Mouse (Mus musculus) adrenal gland, adult 2 months (tissue): ENCODE measurements around the gene Hoxc6. TPM values are rescaled to one million over a fixed set of nuclear protein-coding genes. Genes with fewer than 3 reads are reported as not detected.

ENCODE experiments used
- DNase-seq: peaks from one replicate; pipeline ENCODE4 v3.0.0; 2021
- long read RNA-seq: library from polyadenylated mRNA; stranded (forward); transcript quantifications from one replicate; pipeline ENCODE4 v2.0.0, GENCODE M21; 2021
- polyA plus RNA-seq: library from polyadenylated mRNA; depleted of rRNA; stranded (reverse); fragments of >200 nt; gene quantifications from 2 replicates; pipeline ENCODE4 v1.2.3, GENCODE M21; 2012; rRNA removed
- total RNA-seq, 2 experiments: library from RNA; stranded (reverse); gene quantifications; 2 replicates each; pipeline ENCODE4 v1.2.3; 2021

The Hoxc6 gene
- 10 to 100 TPM; 52.2 to 60.3 TPM for total RNA-seq
- polyA plus RNA-seq, result 41.6 and 58.1 TPM in 2 replicates
- long read RNA-seq, partial matches to known transcripts, result 2 of 7 reads
- long read RNA-seq, other reads (novel, unspliced or antisense), result 3 of 7 reads

DNA sequence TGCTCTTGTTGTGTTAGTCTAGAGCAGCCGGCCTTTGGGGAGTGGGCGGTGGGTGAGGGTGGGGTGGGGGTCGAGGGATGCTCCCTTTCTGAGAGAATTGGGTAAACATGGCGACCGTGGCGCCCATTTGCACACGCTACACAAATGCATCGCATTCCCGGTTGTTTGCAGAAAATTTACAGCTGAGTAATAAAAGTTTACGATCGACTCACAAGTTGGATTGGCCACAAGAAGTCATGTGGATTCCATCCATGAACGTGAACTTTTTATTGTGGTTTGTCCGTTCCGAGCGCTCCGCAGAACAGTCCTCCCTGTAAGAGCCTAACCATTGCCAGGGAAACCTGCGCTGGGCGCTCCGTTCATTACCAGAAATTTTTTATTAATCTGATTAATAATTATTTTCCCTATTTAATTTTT is at the start of gene Hoxc6:
TSS of gene Hoxc6 (plus strand) at position 319 of the 417 bp plus-strand sequence.
- peak; percentile 67 for DNase-seq

DNA sequence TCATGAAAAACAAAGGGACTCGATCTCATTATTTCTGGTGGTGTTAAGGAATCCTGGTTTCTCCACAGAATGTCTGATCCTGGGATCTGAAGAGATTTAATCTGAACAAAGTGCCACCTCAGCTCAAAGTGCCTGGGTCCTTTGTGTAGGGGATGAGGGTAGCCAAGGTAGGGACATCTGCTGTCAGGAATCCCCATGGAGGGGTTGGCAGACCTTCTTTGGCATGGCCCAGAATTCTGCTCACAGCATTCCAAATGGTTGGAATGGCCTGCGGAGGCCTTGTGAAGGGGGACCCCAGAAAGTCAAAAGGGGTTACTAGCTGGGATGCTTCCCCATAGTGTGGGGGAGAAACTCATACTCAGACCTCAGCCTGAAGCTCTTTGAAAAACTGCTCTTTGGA is 49.2 kb upstream of the Hoxc6 start:
- DNase-seq, result no peak

DNA sequence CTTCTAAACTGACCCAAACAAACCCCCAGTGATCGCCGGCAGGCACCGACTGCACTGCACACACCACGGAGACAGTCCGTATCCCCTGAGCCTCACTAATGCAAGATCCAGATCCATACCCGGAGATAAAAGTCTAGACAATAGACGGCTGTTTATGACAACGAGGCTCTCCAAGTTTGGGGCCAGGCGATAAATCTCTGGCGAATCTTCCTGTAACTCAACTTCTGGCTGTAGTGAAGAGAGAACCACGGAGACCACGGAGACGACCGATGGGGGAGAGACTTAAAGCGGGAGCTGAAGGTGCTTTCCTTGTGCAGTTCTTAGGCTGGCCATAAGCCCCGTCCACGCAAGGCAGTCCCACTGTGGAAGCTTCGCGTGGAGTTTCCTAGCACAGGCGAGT is 48.4 kb upstream of the Hoxc6 start:
- DNase-seq, result no peak

DNA sequence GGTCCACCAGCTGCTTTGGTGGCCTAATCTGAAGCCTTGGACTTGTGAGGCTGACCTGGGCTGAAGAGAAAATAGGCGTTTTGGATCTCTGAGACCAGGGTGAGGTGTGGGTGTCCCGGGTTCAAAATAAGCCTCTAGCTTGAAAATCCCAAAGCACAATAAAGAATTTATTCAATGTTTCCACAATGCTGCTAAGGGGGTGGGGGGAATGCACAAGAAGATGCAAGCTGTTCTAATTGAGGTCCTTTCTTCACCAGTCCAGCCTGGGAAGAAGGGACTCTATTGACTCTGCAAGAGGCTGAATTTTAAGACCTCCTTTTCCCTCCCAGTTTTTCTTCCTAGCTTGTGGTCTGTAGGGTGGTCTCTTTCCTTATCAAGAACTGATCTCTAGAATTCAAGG is 47.2 kb upstream of the Hoxc6 start:
- DNase-seq, result no peak

DNA sequence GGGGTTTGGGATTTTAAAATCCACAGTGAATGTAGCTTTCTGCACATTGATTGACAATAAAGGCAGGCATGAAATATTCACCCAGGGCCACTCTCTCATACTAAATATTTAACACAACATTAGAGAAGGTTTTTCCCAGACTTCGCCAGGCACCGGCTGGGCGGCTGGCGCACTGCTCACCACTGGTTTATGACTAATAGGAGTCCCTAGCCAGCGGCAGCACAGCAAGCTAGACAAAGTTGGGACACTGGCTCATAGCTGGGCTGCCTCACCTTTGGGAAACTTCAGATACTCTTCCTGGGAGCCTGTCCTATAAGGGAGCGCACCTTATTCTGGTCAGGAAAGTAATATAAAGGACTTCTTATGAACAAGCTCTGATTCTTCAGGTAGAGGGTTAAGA is 44.5 kb upstream of the Hoxc6 start:
- DNase-seq, result no peak

DNA sequence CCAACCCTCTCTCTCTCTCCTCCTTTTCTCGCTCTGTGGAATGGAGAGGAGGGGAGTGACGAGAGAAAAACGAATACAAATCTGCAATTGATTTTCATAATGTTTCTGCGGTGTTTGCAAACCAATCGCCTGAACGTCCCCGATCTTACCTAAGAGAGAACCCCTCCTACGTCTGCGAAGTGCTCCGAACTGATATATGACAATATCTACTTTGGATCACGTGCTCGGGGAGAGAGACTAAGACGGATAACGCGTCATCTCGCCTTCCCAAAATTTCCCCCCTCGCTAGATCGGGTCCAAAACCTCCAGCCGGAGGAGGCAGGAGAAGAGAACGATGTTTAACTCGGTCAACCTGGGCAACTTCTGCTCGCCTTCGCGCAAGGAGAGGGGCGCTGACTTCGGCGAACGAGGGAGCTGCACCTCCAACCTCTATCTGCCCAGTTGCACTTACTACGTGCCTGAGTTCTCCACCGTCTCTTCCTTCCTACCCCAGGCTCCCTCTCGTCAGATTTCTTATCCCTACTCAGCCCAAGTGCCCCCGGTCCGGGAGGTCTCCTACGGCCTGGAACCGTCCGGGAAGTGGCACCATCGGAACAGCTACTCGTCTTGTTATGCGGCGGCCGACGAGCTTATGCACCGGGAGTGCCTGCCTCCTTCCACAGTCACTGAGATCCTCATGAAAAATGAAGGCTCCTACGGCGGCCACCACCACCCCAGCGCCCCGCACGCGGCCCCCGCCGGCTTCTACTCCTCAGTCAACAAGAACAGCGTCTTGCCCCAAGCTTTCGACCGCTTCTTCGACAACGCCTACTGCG is 43.7 kb upstream of the Hoxc6 start, which contains the start of gene Hoxc11:
TSS of gene Hoxc11 (plus strand) at position 236 of the 815 bp plus-strand sequence.
- DNase-seq, result no peak

DNA sequence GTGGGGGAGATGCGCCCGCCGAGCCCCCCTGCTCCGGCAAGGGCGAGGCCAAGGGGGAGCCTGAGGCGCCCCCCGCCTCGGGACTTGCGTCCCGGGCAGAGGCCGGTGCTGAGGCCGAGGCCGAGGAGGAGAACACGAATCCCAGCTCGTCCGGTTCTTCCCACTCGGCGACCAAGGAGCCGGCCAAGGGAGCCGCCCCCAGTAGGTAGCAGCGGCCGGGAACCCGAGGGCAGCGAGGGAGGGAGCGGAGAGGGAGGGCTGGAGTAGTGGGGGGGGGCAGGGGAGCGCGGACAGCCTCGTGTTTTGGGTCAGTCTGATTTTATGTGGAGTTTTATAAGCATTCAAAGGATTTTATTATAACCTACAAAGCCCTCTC is 43.1 kb upstream of the Hoxc6 start:
- no peak for DNase-seq

DNA sequence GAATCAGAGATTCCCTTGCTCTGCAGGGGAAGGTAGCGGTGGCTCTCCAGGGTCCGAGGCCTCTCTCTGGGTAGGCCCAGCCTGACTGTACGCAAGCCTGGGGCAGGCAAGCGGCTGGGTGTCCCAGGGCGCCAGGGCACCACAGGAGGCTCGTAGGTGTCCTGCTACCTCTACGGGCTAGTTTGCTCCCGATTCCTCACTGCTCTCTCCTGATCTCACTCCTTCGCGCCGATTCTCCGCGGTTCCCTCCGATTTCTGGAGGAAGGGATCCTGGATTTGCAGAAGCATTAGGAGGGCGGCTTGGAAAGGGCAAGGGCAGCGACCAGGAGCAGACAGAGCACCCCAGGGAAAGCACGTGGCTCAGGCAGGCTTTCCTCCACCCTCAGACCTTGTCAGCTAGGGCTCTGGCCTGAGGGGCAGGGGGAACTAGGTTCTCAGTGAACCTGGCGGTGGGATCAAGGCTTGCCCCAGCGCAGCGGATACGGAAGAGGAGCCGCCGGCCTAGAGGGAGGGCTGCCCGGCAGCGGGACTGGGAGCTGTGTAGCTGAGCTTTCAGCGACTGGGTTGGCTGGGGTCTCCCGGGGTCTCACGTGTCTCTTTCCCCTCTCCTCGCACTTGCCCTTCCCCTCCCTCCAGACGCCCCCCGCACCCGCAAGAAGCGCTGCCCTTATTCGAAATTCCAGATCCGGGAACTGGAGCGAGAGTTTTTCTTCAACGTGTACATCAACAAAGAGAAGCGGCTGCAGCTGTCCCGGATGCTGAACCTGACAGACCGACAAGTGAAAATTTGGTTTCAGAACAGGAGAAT is 42.0 kb upstream of the Hoxc6 start:
- DNase-seq, result no peak

DNA sequence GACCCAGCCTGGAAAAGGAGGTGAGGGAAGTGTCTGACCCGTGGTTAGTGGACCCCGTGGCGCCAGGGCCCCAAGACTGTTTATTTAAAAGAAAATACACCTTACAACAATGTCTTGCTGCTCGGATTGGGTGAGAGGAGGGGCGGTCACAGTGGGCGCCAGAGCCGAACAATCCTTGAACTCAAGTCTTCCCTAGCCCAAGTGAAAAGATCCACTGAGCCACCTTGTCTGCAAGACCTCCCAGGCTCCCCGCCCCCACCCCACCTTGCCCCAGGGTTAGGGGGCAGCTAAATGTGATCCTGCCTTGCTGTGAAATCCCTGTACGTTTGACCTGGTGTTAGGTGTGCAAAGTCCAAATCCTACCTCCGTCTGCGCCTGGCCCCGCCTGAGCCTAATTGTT is 41.2 kb upstream of the Hoxc6 start:
- DNase-seq, result no peak

DNA sequence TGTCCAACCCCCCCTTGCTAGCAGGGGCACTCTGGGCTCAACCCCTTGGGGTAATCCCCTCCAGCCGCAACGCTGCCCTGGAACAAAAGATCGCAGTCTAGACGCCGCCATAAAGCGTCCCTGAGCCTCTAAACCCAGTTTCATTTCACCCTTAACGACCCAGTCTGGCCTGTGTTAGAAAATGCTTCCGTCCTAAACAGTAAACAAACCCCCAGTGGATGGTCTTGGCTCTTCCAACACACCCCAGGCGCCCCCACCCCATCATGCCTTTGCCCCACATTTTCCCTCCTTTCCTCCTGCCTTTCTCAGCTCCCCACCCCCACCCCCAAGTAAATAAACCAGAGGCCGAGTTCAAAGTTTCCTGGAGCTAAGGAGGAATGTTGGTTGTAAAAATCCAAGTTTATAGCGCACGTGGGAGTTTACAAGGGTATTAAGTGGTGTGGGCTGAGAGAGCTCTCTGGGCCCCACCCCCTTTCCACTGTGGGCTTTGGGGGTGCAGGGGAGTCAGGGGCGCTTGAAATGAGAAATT is 38.3 kb upstream of the Hoxc6 start:
- DNase-seq, result no peak

DNA sequence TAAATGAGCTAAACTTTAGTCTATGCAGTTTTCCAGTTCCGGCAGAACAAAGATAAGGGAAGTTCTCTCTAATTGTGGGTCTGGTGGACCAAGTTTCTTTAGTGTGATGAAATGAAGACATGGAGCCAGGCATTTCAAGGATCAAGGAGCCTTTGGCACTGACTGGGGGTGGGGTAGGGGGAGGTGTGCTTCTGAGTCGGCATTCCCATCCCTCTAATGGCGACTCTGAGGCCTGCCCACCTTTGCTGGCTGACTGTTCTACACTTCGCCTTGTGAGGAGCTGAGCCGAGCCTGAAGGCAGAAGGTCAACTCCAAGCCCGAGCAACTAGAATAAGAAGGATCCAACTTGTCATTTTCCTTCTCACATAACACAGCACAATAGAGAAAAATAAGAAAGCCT is 36.3 kb upstream of the Hoxc6 start:
- DNase-seq, result no peak

DNA sequence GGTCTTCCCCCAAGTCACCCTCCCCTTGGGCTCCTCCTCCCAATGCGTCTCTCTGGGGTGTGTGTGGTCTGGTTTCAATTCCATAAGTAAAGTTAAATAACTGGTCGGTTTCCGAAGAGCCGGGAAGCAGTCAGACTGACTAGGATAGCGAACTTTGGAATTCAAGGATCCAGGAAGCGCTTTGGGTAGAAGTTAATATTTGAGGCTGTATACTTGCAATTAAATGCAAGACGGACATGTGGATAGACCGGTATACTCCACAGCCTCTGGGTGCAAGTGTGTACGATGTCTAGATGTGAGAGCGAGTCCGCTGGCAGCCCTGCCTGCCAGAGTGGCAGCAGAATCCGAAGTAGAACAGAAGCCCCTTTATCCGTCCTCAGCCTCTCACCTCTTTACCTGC is 35.6 kb upstream of the Hoxc6 start:
- DNase-seq, result no peak

DNA sequence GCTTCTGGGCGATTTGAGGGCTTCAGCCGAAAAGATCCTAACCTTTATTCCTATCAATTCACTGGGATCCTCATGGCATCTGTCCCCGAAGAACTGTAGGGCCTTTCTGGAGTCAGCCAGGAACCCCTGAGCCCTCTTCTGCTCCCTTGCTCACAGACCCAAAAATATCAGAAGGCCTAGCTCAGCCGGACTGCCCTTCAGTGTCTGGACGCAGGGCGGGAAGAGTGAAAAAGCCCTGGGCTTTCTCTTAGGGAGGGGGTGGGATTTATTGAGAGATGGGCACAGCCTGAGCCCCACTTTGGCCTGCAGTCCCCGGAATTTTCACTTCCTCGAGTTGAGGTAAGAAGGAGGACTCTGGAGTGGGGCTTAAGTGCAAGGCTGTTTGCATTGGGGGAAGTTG is 34.8 kb upstream of the Hoxc6 start:
- no peak for DNase-seq

DNA sequence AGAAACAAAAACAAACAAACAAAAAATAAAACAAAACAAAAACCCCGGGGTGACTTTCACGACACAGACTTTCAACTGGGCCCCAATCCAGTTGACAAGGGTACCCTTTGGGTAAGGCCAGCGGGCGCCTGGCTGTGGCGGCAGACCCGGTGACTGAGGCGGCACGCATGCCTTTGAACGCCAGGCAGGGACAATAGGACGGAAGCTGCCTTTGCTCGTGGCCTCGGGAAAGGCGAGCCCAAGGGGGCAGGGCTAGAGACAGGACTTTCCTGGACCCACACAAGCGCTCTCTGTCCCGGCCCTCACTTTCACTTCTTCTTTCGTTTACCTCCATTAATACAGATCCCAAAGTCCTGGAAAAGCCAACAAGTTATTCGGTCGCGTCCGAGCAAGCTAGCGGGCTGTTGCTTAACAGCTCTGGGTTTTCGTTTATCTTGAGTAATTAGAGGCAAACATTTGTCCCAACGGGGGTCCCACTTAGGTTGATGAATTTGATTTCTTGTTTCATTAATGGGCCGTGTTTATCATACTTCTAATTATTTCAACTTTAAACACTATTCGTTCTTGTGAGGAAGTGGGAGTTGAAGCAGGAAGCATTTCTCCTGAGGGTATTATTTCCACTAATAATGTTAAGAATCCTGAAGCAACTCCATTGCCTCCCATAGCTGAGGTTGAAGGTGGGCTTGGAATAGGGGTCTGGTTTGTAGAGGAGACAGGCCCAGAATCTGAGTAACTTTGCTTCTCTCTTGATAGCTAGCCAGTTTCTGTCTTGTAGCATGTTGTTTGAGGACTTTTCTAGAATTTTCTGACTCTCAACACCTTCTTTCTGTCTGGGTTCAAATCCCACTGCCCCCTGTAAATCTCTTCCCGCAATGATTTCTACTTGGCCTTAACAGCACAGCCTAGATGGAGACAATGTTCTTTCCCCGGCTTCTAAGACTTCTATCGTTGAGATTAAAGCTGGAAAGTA is 34.1 kb upstream of the Hoxc6 start:
- DNase-seq, result peak; percentile 33

DNA sequence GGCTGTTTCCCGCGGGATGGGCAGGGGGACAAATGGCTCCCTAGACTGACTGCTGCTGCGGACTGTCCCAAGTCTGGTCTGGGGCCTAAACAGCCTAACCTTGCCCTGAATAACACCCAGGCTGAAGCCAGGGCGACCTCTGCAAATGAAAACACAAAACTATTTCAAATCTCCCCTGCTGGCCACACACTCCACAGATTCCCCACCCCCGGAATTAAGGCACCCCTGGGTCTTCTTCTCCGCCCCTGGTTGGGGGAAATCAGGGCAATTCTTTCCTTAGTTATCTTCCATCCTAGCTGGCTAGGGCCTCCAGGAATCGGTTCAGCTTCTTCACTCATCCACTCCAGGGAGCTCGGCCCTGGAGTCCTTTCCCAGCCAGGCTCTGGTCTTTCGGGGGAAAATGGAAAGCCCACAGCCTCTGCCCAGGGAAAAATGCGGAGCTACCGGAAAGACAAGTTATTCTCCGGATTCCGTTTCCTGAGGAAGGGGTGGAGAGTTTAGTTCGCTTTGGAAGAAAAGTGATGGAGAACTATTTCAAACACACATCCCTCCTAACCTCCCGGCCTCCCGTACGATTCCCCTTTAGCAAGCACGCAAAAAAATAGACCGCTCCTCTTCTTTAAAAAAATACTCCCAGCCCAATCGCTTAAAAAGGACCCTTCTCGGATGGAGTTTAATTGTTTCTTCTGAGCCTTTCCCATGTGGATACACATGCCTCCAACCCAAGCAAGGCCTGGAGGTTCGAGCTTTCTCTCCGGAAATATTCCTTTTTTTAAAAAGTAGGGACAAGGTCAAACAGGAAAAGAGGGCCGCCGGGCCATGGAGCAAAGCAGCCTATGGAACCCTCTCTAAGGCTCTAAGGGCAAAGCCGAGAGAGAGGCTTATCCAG is 32.8 kb upstream of the Hoxc6 start:
- no peak for DNase-seq

DNA sequence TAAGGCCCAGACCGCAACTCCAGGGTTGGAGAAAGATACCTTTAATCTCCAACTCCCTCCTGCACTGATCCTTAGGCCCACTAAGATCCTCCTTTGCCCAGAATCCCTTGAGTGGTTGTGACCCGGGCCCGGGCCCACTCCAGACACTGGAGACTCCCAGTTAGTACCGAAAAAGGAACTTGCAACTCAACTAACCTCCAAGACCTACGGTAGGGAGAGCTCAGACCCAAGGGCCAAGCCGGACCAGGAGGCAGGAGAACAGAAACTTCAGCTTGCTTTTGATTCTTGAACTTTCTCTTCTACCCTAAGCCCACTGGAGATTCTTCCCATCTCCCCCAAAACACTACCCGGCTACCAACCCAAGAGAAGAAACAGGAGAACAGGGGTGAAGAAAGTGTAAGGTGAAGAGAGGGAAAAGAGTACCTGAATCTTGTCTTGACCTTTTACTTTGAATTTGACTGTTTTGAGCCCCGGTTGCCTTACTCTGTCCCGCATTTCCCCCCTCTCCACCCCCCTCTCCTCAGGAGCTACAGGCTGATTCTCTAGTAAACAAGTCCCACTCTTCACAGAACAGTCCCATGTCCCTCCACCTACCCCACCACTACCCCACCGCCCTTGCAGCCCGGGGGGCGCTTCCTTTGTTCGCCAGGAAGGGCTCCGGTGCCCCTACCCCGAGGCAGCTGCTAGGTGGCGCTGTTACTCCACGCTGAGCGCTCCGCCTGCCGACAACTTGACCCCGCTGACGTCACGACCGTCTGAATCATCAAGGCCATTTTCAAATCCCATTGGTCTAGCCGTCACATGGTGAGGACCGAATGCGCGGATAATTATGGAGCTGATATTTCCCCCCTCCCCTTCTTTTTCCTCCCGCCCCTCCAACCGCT is 31.9 kb upstream of the Hoxc6 start:
- DNase-seq, result peak; percentile 86

DNA sequence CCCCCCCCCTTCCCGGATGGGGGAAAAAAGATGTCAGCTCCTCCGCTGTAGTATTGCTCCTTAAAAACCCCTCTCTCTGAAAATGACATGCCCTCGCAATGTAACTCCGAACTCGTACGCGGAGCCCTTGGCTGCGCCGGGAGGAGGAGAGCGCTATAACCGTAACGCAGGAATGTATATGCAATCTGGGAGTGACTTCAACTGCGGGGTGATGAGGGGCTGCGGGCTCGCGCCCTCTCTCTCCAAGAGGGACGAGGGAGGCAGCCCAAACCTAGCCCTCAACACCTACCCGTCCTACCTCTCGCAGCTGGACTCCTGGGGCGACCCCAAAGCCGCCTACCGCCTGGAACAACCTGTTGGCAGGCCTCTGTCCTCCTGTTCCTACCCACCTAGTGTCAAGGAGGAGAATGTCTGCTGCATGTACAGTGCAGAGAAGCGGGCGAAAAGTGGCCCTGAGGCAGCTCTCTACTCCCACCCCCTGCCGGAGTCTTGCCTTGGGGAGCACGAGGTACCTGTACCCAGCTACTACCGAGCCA is 31.2 kb upstream of the Hoxc6 start, which contains the start of gene Hoxc10:
TSS of gene Hoxc10 (plus strand) at position 21 of the 536 bp plus-strand sequence.
- no peak for DNase-seq

DNA sequence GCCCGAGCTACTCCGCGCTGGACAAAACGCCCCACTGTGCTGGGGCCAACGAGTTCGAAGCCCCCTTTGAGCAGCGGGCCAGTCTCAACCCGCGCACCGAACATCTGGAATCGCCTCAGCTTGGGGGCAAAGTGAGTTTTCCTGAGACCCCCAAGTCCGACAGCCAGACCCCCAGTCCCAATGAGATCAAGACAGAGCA is 30.8 kb upstream of the Hoxc6 start, which contains the start of gene Hoxc5:
TSS of gene Hoxc5 (plus strand) at position 132 of the 199 bp plus-strand sequence.
- no peak for DNase-seq
